ENCODE assay signal across 10 mouse cellular contexts in genomic region chr5:107866127-107867126, GRCm38 (mm10). TPM values are rescaled to one million over a fixed set of nuclear protein-coding genes. Genes with fewer than 3 reads are reported as not detected.
DNase-seq lines count a peak whose midpoint lies in the region; ATAC-seq lines count a peak whose summit lies in the region.
"Had no signal": no experiment of that assay in that cellular context is flagged by ENCODE, and none has a peak within 500 bp of the region (broad histone marks: within the 10 kb centered on the region; RNA-seq: fewer than 3 reads in every experiment).

No protein-coding gene starts in this region.

- ATAC-seq in intestine, embryonic 14.5 days (replicated peaks; ENCODE audit: low FRiP score, low TSS enrichment, low read depth), result no peak
- ATAC-seq in intestine, embryonic 15.5 days, result no peak
- no peak for ATAC-seq in activated CD4-positive, CD25-positive, alpha-beta regulatory T cell, adult 4 months

- no peak overlapping the region for H3K4me3 ChIP-seq in intestine, embryonic 14.5 days (ENCODE audit: low read depth, low read length)
- H3K4me3 ChIP-seq in intestine, embryonic 15.5 days (replicated peaks), result no peak overlapping the region
- H3K4me3 ChIP-seq: neural tube, embryonic 12.5 days had no signal

- peaks cover 12% of the 10 kb centered on the region for H3K4me1 ChIP-seq in intestine, embryonic 14.5 days (replicated peaks; ENCODE audit: control insufficient read depth, insufficient read depth, low read length)
- peaks cover 8% of the 10 kb centered on the region; the same call in 1 of the 2 replicates for H3K4me1 ChIP-seq in intestine, embryonic 15.5 days (replicated peaks)

- WGBS in intestine, embryonic 14.5 days, result 53% methylated on average over 2 of the region's 2 CpGs
- WGBS in intestine, embryonic 15.5 days, result 46% methylated on average over 2 of the region's 2 CpGs

- H3K27me3 ChIP-seq in intestine, embryonic 14.5 days (replicated peaks; ENCODE audit: control insufficient read depth, insufficient read depth, low read length), result no peaks in the 10 kb centered on the region
- no peaks in the 10 kb centered on the region for H3K27me3 ChIP-seq in intestine, embryonic 15.5 days (replicated peaks)
- H3K27me3 ChIP-seq: neural tube, embryonic 12.5 days had no signal

- H3K9me3 ChIP-seq in intestine, embryonic 14.5 days (ENCODE audit: control insufficient read depth, low read length), result no peaks in the 10 kb centered on the region
- H3K9me3 ChIP-seq in intestine, embryonic 15.5 days, result no peaks in the 10 kb centered on the region
- H3K9me3 ChIP-seq: neural tube, embryonic 12.5 days had no signal

- H3K4me2 ChIP-seq in intestine, embryonic 14.5 days (ENCODE audit: low read length), result peak overlapping the region; percentile 15; the same call in 1 of the 2 replicates
- no peak overlapping the region for H3K4me2 ChIP-seq in intestine, embryonic 15.5 days (replicated peaks)
- H3K4me2 ChIP-seq: neural tube, embryonic 12.5 days had no signal

- no peak for DNase-seq in intestine, embryonic 14.5 days (ENCODE audit: low spot score)
- DNase-seq in MEL-GATA-1-ER (ENCODE audit: extremely low read depth, low read depth), result peak; percentile 63
- peak; percentile 49 for DNase-seq in heart, adult 8-10 months (ENCODE audit: low spot score)
- DNase-seq in lung, postnatal 10 days, result peak; percentile 19
- DNase-seq in cerebellum, postnatal 36 days, result no peak
- no peak for DNase-seq in left cerebral cortex, adult 9 months (ENCODE audit: low spot score in 2 of 2)

- H3K36me3 ChIP-seq in intestine, embryonic 14.5 days (ENCODE audit: control insufficient read depth, insufficient read depth, low read length), result no peaks in the 10 kb centered on the region
- H3K36me3 ChIP-seq in intestine, embryonic 15.5 days, result no peaks in the 10 kb centered on the region
- H3K36me3 ChIP-seq: neural tube, embryonic 12.5 days had no signal

- H3K9ac ChIP-seq in intestine, embryonic 14.5 days (ENCODE audit: low read length), result no peak overlapping the region
- no peak overlapping the region for H3K9ac ChIP-seq in intestine, embryonic 15.5 days
- H3K9ac ChIP-seq: neural tube, embryonic 12.5 days had no signal

- H3K27ac ChIP-seq in intestine, embryonic 14.5 days (ENCODE audit: low read depth), result no peak overlapping the region; the same call in 1 of the 2 replicates
- no peak overlapping the region for H3K27ac ChIP-seq in intestine, embryonic 15.5 days
- H3K27ac ChIP-seq: neural tube, embryonic 12.5 days had no signal

RNA-seq across cellular contexts. Expression of gene Evi5, which starts 8.5 kb away (rescaled TPM):
- 63.6 and 69.7 TPM in 2 replicates for polyA plus RNA-seq in intestine, embryonic 14.5 days (2014; fragmentation: Nextera tagmentation; extraction: Ambion mirVana)
- polyA plus RNA-seq in intestine, embryonic 15.5 days (2015; fragmentation: Nextera tagmentation; extraction: Ambion mirVana), result 60.1 and 66.3 TPM in 2 replicates
- 10 to 100 TPM; 16.6 to 21.1 (median 19.0) TPM for total RNA-seq in heart, adult 8-10 months (2022)
- 1 to 10 TPM in 1 of 2 experiments, not detected in 1; 1.1 TPM for polyA plus RNA-seq in activated CD4-positive, CD25-positive, alpha-beta regulatory T cell, adult 4 months (2017; shearing (Covaris generic))

RNA-seq across cellular contexts. Expression of gene Rpl5, which starts 33.9 kb away (rescaled TPM):
- polyA plus RNA-seq in intestine, embryonic 14.5 days (2014; fragmentation: Nextera tagmentation; extraction: Ambion mirVana), result 74.8 and 83.7 TPM in 2 replicates
- 75.2 and 78.0 TPM in 2 replicates for polyA plus RNA-seq in intestine, embryonic 15.5 days (2015; fragmentation: Nextera tagmentation; extraction: Ambion mirVana)
- total RNA-seq in heart, adult 8-10 months (2022), result 10 to 100 TPM; 24.1 to 35.4 (median 32.1) TPM
- polyA plus RNA-seq in activated CD4-positive, CD25-positive, alpha-beta regulatory T cell, adult 4 months (2017; shearing (Covaris generic)), result 10 to 100 TPM; 71.9 to 81.2 TPM

RNA-seq across cellular contexts. Expression of gene Ube2d2b, which starts 36.5 kb away (rescaled TPM):
- 0.14 and 0.38 TPM in 2 replicates for polyA plus RNA-seq in intestine, embryonic 14.5 days (2014; fragmentation: Nextera tagmentation; extraction: Ambion mirVana)
- polyA plus RNA-seq in intestine, embryonic 15.5 days (2015; fragmentation: Nextera tagmentation; extraction: Ambion mirVana), result 0.10 TPM in 1 of 2 replicates, not detected in the other
- not detected for total RNA-seq in heart, adult 8-10 months (2022)
- under 1 TPM in 1 of 2 experiments, not detected in 1; 0.33 TPM for polyA plus RNA-seq in activated CD4-positive, CD25-positive, alpha-beta regulatory T cell, adult 4 months (2017; shearing (Covaris generic))
- polyA plus RNA-seq: large intestine, adult 2 months had no signal

Comparison
In these comparisons a context has a peak if more than half of its experiments do, and no peak if none do; other contexts are left out.
1. DNase-seq: peak in MEL-GATA-1-ER (single experiment), heart, adult 8-10 months (single experiment) and lung, postnatal 10 days (single experiment); none in intestine, embryonic 14.5 days (single experiment), cerebellum, postnatal 36 days (0 of 2) and left cerebral cortex, adult 9 months (0 of 2).
2. RNA of gene Evi5, which starts 8.5 kb away (polyA plus RNA-seq): 60.1 to 66.3 TPM in intestine, embryonic 15.5 days and 63.6 to 69.7 TPM in intestine, embryonic 14.5 days; 1.1 TPM in activated CD4-positive, CD25-positive, alpha-beta regulatory T cell, adult 4 months; every median in the first group is over 10 times any median in the second.